Mouse (Mus musculus) hindbrain, embryonic 14.5 days (tissue): ENCODE measurements around the gene Plscr1. TPM values are rescaled to one million over a fixed set of nuclear protein-coding genes. Genes with fewer than 3 reads are reported as not detected.

ENCODE experiments used
- ATAC-seq: fragments of 200-750 bp; cut with Nextera tagmentation; 2 replicates; pipeline ENCODE4 v1.8.0; 2017; ENCODE audit warnings: moderate number of reproducible peaks, mild to moderate bottlenecking, moderate TSS enrichment, moderate library complexity; ENCODE audit not compliant: low FRiP score
- DNase-seq: peaks from one replicate; pipeline ENCODE4 v3.0.0-alpha.2; 2015; ENCODE audit warnings: low spot score
- H3K27ac ChIP-seq: fragments of 300-500 bp; sonication (generic); 2 replicates; pipeline ENCODE4 v1.5.1; 2014; ENCODE audit warnings: mild to moderate bottlenecking, moderate library complexity
- H3K27me3 ChIP-seq: fragments of 300-500 bp; sonication (generic); 2 replicates; pipeline ENCODE4 v1.6.1; 2014; ENCODE audit warnings: mild to moderate bottlenecking, low read length, mixed read lengths; ENCODE audit not compliant: control insufficient read depth, insufficient read depth
- H3K36me3 ChIP-seq: fragments of 300-500 bp; sonication (generic); replicated peaks from 2 replicates; pipeline ENCODE4 v1.6.1; 2014; ENCODE audit not compliant: control insufficient read depth, insufficient read depth
- H3K4me1 ChIP-seq: fragments of 300-500 bp; sonication (generic); replicated peaks from 2 replicates; pipeline ENCODE4 v1.6.1; 2014; ENCODE audit warnings: antibody characterized with exemption, low read length, mixed read lengths; ENCODE audit not compliant: control insufficient read depth, insufficient read depth
- H3K4me2 ChIP-seq: fragments of 300-500 bp; sonication (generic); replicated peaks from 2 replicates; pipeline ENCODE4 v1.6.1; 2014; ENCODE audit warnings: mild to moderate bottlenecking, moderate library complexity
- H3K4me3 ChIP-seq: fragments of 300-500 bp; sonication (generic); replicated peaks from 2 replicates; pipeline ENCODE4 v1.5.1; 2014; ENCODE audit warnings: mild to moderate bottlenecking, low read length
- H3K9ac ChIP-seq: fragments of 300-500 bp; sonication (generic); 2 replicates; pipeline ENCODE4 v1.6.1; 2014
- H3K9me3 ChIP-seq: fragments of 300-500 bp; sonication (generic); 2 replicates; pipeline ENCODE4 v1.6.1; 2016; ENCODE audit warnings: low read length; ENCODE audit not compliant: control insufficient read depth
- WGBS: fragments of 180-500 bp; shearing (Covaris S2); extraction: QIAGEN DNeasy Blood & Tissue Kit; methylation state at CpG from one replicate; pipeline ENCODE4 v1.1.7; 2014; 5-methylcytosine and 5-hydroxymethylcytosine counted together
- polyA plus RNA-seq: library from polyadenylated mRNA; unstranded; fragments of >200 nt; fragmentation: Nextera tagmentation; extraction: Ambion mirVana; gene quantifications from 2 replicates; pipeline ENCODE4 v1.2.1, GENCODE M21; 2014

Gene Plscr1
- polyA plus RNA-seq, 1 experiment from 2014 or later, result 8.3 TPM

- Histone ChIP-seq H3K27me3 (no peaks in the 10 kb centered on the region), H3K27ac (no peak overlapping the region), H3K36me3 (no peaks in the 10 kb centered on the region), H3K4me1 (no peaks in the 10 kb centered on the region), H3K9me3 (no peaks in the 10 kb centered on the region), H3K9ac (no peak overlapping the region), H3K4me2 (no peak overlapping the region), H3K4me3 (no peak overlapping the region)
- DNase-seq (no peak), ATAC-seq (no peak)
Measured at GRCm38 (mm10) chr9:92221480-92221879, 28.1 kb upstream of the Plscr1 start.

GRCm38 (mm10) chr9:92224598-92225231 lies 24.8 kb upstream of the Plscr1 start:
- H3K9ac ChIP-seq, result no peak overlapping the region
- DNase-seq (no peak), ATAC-seq (no peak)
- no peak overlapping the region for H3K27ac ChIP-seq
- H3K4me1 ChIP-seq, result no peaks in the 10 kb centered on the region
- H3K36me3 ChIP-seq, result no peaks in the 10 kb centered on the region
- no peaks in the 10 kb centered on the region for H3K9me3 ChIP-seq
- no peak overlapping the region for H3K4me3 ChIP-seq
- WGBS, result 92% methylated on average over 1 of the region's 1 CpGs
- H3K4me2 ChIP-seq, result no peak overlapping the region
- no peaks in the 10 kb centered on the region for H3K27me3 ChIP-seq

DNA sequence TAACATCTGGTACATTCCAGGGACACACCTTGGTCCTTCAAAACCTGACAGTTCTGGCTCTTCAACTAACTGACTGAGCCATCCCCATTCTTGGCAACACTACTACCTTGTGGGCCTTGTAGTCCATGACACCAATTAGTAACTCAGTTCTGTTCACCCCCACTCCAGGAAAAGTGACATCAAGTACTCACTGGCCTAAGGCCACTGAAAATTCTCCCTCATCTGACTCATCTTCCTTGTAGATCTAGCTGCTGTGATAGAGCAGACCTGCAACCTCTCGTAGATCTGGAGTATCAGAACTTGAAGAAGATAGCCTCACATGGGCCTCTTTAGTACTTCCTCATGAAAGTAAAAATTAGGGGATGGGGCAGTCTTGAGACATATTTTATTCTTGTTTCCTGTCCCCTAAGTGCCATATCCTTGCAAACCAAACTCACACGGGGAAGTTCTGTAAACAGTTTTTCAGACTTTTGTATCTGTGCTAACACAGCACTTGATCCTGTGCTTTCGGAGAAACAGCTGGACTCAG lies 23.4 kb upstream of the Plscr1 start:
- H3K4me2 ChIP-seq, result no peak overlapping the region
- H3K9me3 ChIP-seq, result no peaks in the 10 kb centered on the region
- H3K9ac ChIP-seq, result no peak overlapping the region
- ATAC-seq, result no peak
- 84% methylated on average over 3 of the region's 3 CpGs for WGBS
- H3K27me3 ChIP-seq, result no peaks in the 10 kb centered on the region
- no peak overlapping the region for H3K4me3 ChIP-seq
- no peak for DNase-seq
- no peaks in the 10 kb centered on the region for H3K4me1 ChIP-seq
- no peak overlapping the region for H3K27ac ChIP-seq
- no peaks in the 10 kb centered on the region for H3K36me3 ChIP-seq

DNA sequence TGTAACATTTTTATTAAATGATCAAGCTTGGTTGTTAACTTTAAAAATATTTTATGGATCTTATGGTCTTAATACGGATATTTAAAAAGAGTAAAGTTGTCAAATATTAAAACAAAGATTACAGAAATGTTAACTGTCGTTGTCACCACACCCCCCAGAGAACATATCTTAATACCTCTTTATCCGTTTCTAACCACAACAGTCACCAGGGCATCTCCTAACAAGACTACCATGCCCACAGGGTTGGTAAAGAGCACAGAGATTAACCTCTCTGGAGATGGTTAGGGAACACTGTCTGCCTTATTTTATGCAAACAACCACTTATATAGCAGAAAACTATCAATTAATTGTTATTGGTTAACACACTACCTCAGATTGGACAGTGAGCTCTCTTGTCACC lies 22.8 kb upstream of the Plscr1 start:
- no peak for ATAC-seq
- Histone ChIP-seq H3K9me3 (no peaks in the 10 kb centered on the region), H3K4me2 (no peak overlapping the region), H3K9ac (no peak overlapping the region), H3K4me1 (no peaks in the 10 kb centered on the region), H3K27me3 (no peaks in the 10 kb centered on the region), H3K27ac (no peak overlapping the region), H3K4me3 (no peak overlapping the region), H3K36me3 (no peaks in the 10 kb centered on the region)
- no peak for DNase-seq
- 88% methylated on average over 3 of the region's 3 CpGs for WGBS

DNA sequence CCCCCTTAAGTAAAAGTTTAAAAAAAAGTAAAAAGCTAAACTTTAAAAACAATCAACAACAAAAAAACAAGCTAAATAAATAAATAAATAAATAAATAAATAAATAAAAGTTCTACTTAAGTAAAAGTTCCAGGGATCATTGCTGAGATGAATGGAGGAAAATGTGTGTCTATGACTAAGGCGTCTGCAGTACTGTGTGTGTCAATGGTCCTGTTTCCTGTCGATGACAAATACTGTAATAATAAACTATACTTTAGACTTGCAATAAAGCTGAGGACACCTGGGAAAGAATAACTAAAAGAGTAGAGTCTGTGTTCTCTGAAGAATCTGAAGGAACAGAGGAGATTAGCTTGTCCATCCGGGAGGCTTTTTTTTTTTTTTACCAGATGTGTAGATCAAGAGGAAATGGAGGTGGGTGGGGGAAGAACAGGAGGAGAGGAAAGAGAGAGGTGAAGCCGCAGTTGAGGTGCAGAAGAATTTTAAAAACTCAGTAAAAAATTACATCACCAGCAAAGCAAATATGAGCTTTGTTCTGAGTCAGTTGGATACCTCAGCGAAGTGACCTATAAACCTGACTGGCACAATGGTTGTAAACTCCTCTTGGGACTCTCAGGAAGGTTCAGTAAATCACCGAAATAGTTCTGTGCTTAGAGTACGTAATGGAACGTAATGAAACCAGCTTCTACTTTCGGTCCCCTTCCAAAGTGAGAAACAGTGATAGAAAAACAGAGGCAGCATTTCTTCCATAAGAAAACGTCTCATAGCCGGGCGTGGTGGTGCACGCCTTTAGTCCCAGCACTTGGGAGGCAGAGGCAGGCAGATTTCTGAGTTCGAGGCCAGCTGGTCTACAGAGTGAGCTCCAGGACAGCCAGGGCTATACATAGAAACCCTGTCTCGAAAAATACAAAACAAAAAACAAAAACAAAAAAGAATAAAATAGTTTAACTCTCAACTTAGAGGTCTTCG lies 20.4 kb upstream of the Plscr1 start:
- Histone ChIP-seq H3K36me3 (no peaks in the 10 kb centered on the region), H3K27me3 (no peaks in the 10 kb centered on the region), H3K4me2 (no peak overlapping the region), H3K9me3 (no peaks in the 10 kb centered on the region), H3K9ac (no peak overlapping the region), H3K27ac (no peak overlapping the region), H3K4me1 (no peaks in the 10 kb centered on the region), H3K4me3 (no peak overlapping the region)
- ATAC-seq (no peak), DNase-seq (no peak)
- 94% methylated on average over 16 of the region's 16 CpGs for WGBS

GRCm38 (mm10) chr9:92229833-92230205 lies 19.7 kb upstream of the Plscr1 start:
- Histone ChIP-seq H3K4me2 (no peak overlapping the region), H3K4me1 (no peaks in the 10 kb centered on the region), H3K9me3 (no peaks in the 10 kb centered on the region), H3K27ac (no peak overlapping the region), H3K27me3 (no peaks in the 10 kb centered on the region), H3K36me3 (no peaks in the 10 kb centered on the region), H3K9ac (no peak overlapping the region), H3K4me3 (no peak overlapping the region)
- 87% methylated on average over 2 of the region's 2 CpGs for WGBS
- ATAC-seq (no peak), DNase-seq (no peak)

DNA sequence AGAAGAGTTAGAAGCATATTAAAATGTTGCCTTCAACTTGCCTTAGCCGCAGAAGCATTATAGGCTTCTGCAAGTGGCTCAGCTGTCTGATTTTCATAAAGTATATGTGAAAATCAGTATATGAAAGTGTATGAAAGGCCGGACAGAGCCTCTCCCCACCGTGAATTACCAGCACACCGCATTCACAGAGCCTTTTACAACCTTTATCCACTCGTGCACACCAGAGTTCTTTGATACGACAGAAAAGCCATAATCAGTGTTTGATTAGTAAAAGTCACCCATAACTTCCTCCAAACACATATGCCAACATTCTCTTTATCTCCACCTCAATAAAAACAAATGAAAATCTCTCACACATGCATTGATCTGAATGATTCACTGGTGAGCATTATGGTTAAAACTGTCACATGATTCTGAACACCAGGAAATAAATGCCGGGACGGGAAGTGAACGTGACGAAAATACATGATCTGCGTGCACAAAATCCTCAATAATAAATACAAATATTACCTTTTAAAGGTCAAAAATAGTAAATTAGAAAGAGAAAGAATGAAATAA lies 14.6 kb upstream of the Plscr1 start:
- H3K27ac ChIP-seq, result no peak overlapping the region
- no peak for DNase-seq
- H3K27me3 ChIP-seq, result no peaks in the 10 kb centered on the region
- no peak for ATAC-seq
- WGBS, result 90% methylated on average over 11 of the region's 11 CpGs
- H3K4me1 ChIP-seq, result no peaks in the 10 kb centered on the region
- H3K4me3 ChIP-seq, result no peak overlapping the region
- no peak overlapping the region for H3K9ac ChIP-seq
- H3K9me3 ChIP-seq, result no peaks in the 10 kb centered on the region
- no peak overlapping the region for H3K4me2 ChIP-seq
- no peaks in the 10 kb centered on the region for H3K36me3 ChIP-seq

GRCm38 (mm10) chr9:92248773-92249446 lies 640 bp upstream of the Plscr1 start:
- no peak for ATAC-seq
- Histone ChIP-seq H3K9me3 (no peaks in the 10 kb centered on the region), H3K27ac (no peak overlapping the region), H3K9ac (no peak overlapping the region), H3K36me3 (no peaks in the 10 kb centered on the region), H3K4me3 (no peak overlapping the region), H3K4me1 (peaks cover 11% of the 10 kb centered on the region; the same call in 1 of the 2 replicates), H3K4me2 (no peak overlapping the region), H3K27me3 (no peaks in the 10 kb centered on the region)
- 84% methylated on average over 7 of the region's 7 CpGs for WGBS
- DNase-seq, result no peak
